Mouse (Mus musculus): Measurements from ENCODE around the gene Pqbp1.
"Not testable (repeated sequence)": the region's sequence is repeated elsewhere in the genome, so short reads cannot be mapped to it uniquely, and the experiment has no call there.

The Pqbp1 gene

GRCm38 (mm10) chrX:7898880-7899874, at the start of gene Pqbp1, which contains the start of gene Timm17b:
TSS of gene Pqbp1 (minus strand) at chrX:7899269.
TSS of gene Timm17b (plus strand) at chrX:7899357.
- CTCF ChIA-PET = no interaction called here

GRCm38 (mm10) chrX:7947900-7948492, 48.9 kb upstream of the Pqbp1 start:
- CTCF ChIA-PET = interaction anchor here (0.6 kb wide), 1 partner anchor 184 kb away, joined by 3 read pairs; no protein-coding TSS in a partner anchor

- CTCF ChIA-PET = no interaction called here
Observed at GRCm38 (mm10) chrX:7947108-7947899, 48.2 kb upstream of the Pqbp1 start, which contains the start of gene Hdac6. TSS of gene Hdac6 (minus strand) at chrX:7947889.

GRCm38 (mm10) chrX:7945618-7946017, 46.5 kb upstream of the Pqbp1 start:
- CTCF ChIA-PET = no interaction called here

GRCm38 (mm10) chrX:7937667-7938066, 38.6 kb upstream of the Pqbp1 start:
- CTCF ChIA-PET = no interaction called here

GRCm38 (mm10) chrX:7936874-7937273, 37.8 kb upstream of the Pqbp1 start:
- CTCF ChIA-PET = no interaction called here

GRCm38 (mm10) chrX:7928270-7928790, 29.3 kb upstream of the Pqbp1 start, which contains the start of gene Eras:
TSS of gene Eras (minus strand) at chrX:7928607.
- CTCF ChIA-PET = interaction anchor here (0.5 kb wide), 1 partner anchor 36 kb away, joined by 3 read pairs; no protein-coding TSS in a partner anchor

GRCm38 (mm10) chrX:7927116-7927515, 28.0 kb upstream of the Pqbp1 start:
- CTCF ChIA-PET = no interaction called here

- CTCF ChIA-PET = no interaction called here
Observed at GRCm38 (mm10) chrX:7926266-7926665, 27.2 kb upstream of the Pqbp1 start.

GRCm38 (mm10) chrX:7922032-7922431, 23.0 kb upstream of the Pqbp1 start:
- CTCF ChIA-PET = no interaction called here

- CTCF ChIA-PET = no interaction called here
Observed at GRCm38 (mm10) chrX:7919601-7920383, 20.7 kb upstream of the Pqbp1 start, which contains the start of gene Pcsk1n. TSS of gene Pcsk1n (plus strand) at chrX:7919822.

- CTCF ChIA-PET = not testable (repeated sequence)
Observed at GRCm38 (mm10) chrX:7917960-7918359, 18.9 kb upstream of the Pqbp1 start.

GRCm38 (mm10) chrX:7915669-7916068, 16.6 kb upstream of the Pqbp1 start:
- CTCF ChIA-PET = not testable (repeated sequence)

- CTCF ChIA-PET = no interaction called here
Observed at GRCm38 (mm10) chrX:7910473-7910872, 11.4 kb upstream of the Pqbp1 start.

GRCm38 (mm10) chrX:7909242-7909641, 10.2 kb upstream of the Pqbp1 start, which contains the start of gene Gm10490:
TSS of gene Gm10490 (plus strand) at chrX:7909542.
- CTCF ChIA-PET = not testable (repeated sequence)

GRCm38 (mm10) chrX:7907735-7908134, 8.7 kb upstream of the Pqbp1 start, which contains the start of gene Gm10491:
TSS of gene Gm10491 (minus strand) at chrX:7907835.
- CTCF ChIA-PET = no interaction called here

GRCm38 (mm10) chrX:7904441-7904840, 5.4 kb upstream of the Pqbp1 start:
- CTCF ChIA-PET = no interaction called here

- CTCF ChIA-PET = interaction anchor here (1.1 kb wide), 1 partner anchor 10 kb away, joined by 3 read pairs; no protein-coding TSS in a partner anchor
Observed at GRCm38 (mm10) chrX:7898211-7898610, 858 bp downstream of the Pqbp1 start.

GRCm38 (mm10) chrX:7883841-7884567, 15.1 kb downstream of the Pqbp1 start, which contains the start of gene Slc35a2:
TSS of gene Slc35a2 (plus strand) at chrX:7884028.
- CTCF ChIA-PET = no interaction called here

- CTCF ChIA-PET = interaction anchor here (0.6 to 0.7 kb wide), 2 partner anchors 67 to 1013 kb away, joined by 3 read pairs; partner anchors contain the start of gene B630019K06Rik
Observed at GRCm38 (mm10) chrX:7879819-7880218, 19.2 kb downstream of the Pqbp1 start.

Data from spleen, embryonic (tissue).